Mouse (Mus musculus) heart, postnatal 36 days (tissue): ENCODE measurements at regions not wholly inside any gene's neighbourhood (a gene's known extent, or its start where the extent isn't known, plus 50 kb on each side); places are given as distances from the start of the nearest gene placed in this dataset.
A peak's percentile ranks its signal among the peaks of the same experiment; 100 is the strongest.

ENCODE experiments used
- DNase-seq, 2 experiments: peaks; one replicate each; pipeline ENCODE4 v3.0.0; 2021 to 2022
- intact Hi-C: fragments of 180-260 bp; cut with DNase I; formaldehyde crosslinking; loops from one replicate; pipeline ENCODE4 v1.15.1; 2025

GRCm38 (mm10) chr9:46830316-46830715, 168.2 kb upstream of the Gm4791 start:
- intact Hi-C loops, result no loop called here
- no peak for DNase-seq

DNA sequence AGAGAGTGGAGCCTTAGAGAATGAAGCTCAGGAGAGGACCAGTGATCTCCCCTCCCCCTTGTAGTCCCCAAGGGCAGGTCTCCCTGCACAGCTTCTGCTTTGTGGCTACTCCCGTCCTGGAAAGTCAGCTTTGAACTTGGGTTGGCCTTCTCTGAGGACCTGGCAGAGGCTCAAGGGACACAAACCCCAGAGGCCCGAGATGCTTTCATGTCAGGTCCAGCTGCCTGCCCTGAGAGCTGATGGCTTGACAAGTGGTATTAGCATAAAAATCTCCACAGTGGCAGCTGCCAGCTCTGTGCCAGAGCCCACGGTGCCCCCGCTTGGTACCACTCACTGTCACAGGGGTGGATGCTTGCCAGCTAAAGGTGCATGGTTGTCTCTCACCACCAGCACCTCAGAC, 173.8 kb upstream of the Gm4791 start:
- no peak for DNase-seq
- intact Hi-C loops, result no loop called here

GRCm38 (mm10) chr9:46819808-46820207, 178.7 kb upstream of the Gm4791 start:
- DNase-seq, result no peak
- intact Hi-C loops, result loop anchor here (5.0 kb wide), 1 partner anchor 428 kb away; no protein-coding TSS in a partner anchor

- DNase-seq, result no peak
- intact Hi-C loops, result loop anchor here (5.0 kb wide), 1 partner anchor 427 kb away; no protein-coding TSS in a partner anchor
These were observed 179.2 kb upstream of the Gm4791 start for GRCm38 (mm10) chr9:46819376-46819775.

- intact Hi-C loops, result loop anchor here (5.0 kb wide), 1 partner anchor 424 kb away; no protein-coding TSS in a partner anchor
- no peak for DNase-seq
These were observed 182.4 kb upstream of the Gm4791 start for GRCm38 (mm10) chr9:46816126-46816525.

- DNase-seq, result peak; percentile 53 to 63
- intact Hi-C loops, result loop anchor here (2.0 to 5.0 kb wide), 3 partner anchors 77 to 460 kb away; no protein-coding TSS in a partner anchor
These were observed 183.9 kb upstream of the Gm4791 start for GRCm38 (mm10) chr9:46814478-46815241.

DNA sequence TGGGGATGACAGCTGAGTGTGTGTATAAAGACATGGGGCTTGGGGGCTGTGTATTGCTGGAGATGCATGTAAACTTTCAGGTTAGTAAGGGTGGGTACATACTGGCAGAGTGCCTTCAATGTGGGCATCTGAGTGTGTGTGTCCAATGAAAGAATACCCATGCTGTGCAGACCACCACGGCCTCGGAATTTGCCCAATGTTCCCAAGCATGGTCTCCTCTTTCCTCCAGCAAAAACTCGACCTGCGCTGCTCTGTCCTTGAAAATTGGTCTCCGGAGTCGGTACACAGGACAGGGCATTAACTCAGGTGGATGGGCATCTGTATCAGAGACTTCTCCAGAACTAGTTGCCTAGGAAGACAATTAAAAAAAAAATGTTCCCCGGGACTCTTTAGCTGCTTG, 188.3 kb upstream of the Gm4791 start:
- intact Hi-C loops, result loop anchor here (5.0 kb wide), 1 partner anchor 73 kb away; no protein-coding TSS in a partner anchor
- no peak for DNase-seq

DNA sequence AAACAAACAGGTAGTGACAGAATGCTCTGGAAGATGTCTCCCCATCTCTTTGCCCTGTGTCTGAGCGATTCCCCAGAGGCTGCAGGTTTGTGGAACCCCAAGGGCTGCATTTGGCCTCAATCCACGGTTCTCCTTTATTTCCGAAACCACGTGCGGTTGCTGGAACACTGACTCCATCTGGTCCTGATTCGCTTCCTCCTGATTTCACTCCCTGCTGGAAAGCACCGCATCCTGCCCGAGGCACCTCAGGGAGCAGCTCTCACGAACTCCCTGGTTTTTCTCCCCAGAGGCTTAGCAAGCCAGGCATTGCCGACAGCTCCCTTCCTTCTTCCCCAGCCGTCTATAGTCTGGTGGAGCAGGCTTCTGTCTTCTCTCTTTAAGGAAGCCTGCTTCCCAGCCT, 203.1 kb upstream of the Gm4791 start:
- DNase-seq, result no peak
- intact Hi-C loops, result no loop called here

DNA sequence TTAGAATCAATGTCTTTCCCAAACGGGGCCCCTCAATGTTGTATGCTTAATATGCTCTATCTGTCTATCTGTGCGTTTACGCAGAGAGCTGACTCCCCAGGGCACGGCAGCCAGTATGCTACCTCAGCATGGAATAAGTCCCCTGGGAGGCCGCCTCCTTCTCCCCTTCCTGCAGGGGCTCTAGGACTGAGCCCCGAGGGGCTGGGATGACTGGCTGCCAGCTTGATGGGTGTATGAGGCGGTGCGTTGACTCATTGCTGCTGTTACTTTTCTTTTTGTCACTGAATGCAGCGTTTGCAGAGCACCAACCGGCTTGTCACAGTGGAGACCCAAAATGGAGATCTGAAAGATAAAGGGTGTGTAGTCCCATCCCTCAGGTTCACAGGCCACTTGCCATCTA, 209.5 kb upstream of the Gm4791 start:
- DNase-seq, result no peak
- intact Hi-C loops, result no loop called here

DNA sequence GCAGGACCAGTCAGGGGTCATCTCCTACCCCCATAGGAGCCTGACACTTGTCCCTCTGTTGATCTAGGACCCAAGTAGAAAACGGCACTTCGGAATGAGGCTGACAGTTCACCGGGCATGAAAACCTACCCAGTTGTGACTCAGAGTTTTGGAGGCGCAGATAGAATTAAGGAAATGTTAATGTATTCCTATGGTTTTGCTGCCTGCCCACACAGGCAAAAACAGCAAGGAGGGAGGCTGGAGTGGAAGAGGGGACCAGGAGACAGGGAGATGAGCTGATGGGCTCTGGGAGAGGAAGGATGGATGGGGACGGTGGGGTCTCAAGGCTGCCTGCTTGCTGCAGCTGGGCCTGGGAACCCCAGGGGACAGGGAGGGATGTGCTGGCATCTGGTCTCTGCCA, 210.1 kb upstream of the Gm4791 start:
- intact Hi-C loops, result no loop called here
- no peak for DNase-seq

DNA sequence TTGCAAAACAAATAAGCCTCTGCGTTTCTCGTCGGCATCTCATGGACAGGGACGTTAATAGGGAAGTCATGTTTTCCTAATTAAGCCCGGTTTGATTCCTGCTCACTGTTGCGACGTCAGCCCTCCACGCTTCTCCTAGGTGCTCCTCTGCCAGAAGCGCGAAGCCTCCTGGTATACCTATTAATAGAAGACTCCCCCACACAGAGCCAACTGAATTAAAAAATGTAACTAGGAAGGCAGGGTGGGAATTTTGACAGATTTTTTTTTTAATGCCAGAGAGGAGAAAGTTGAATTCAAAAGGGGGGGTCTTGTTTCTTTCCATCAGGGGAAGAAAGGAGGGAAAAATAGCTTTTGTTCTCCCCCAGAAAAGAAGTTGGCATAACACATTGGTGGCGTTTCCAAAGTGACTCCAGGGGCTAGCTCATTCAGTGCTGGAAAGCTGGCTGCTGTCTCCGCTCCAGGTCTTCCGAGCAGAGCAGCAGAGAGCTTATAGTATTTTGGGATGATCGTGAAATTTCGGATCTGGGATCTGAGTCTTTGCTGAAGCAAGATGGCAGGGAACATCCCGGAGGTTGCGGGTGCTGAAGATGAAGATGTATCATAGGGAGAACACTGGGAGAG, 214.1 kb upstream of the Gm4791 start:
- intact Hi-C loops, result no loop called here
- no peak for DNase-seq

GRCm38 (mm10) chr9:46783597-46784354, 214.8 kb upstream of the Gm4791 start:
- intact Hi-C loops, result no loop called here

DNA sequence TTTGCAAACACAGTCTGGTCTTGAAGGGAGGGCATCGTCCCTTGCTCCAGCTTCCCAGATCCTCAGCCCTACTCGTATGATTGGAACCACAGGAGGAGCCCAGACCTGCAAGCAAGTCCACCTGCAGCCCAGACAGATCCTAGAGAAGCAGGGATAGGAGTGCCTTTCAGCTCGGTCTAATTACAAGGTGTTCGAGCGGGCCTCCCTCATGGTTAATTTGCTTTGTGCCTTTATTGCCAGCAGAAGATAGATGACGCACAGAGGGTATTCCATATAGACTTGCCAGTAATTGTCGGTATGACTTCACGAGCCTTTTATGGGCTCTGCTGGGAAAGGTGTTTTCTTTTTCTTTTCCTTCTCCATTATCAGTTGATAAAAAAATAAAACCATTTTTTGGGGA, 216.9 kb upstream of the Gm4791 start:
- no peak for DNase-seq
- intact Hi-C loops, result no loop called here

More at GRCm38 (mm10) chr9:46783597-46784354, 214.8 kb upstream of the Gm4791 start:
- no peak for DNase-seq

DNA sequence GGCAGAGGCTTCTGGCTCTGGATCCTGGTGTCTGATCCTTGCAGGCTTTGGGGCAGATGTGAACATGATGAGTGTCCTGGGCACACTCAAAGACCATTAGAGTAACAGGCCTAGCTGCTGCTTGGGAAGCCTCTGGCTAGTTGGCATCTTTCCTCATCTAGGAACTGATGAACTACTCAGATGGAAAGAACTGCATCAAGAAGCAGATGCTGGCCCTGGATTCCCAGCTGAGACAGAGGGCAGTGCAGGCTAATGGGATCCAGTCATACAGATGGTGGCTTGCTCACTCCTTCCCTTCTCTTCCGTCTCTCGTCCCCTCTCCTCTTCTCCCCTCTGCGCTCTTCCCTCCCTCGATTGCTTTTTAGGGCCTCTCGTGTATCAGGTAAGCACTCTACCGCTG, 219.8 kb upstream of the Gm4791 start:
- DNase-seq, result no peak
- intact Hi-C loops, result no loop called here

DNA sequence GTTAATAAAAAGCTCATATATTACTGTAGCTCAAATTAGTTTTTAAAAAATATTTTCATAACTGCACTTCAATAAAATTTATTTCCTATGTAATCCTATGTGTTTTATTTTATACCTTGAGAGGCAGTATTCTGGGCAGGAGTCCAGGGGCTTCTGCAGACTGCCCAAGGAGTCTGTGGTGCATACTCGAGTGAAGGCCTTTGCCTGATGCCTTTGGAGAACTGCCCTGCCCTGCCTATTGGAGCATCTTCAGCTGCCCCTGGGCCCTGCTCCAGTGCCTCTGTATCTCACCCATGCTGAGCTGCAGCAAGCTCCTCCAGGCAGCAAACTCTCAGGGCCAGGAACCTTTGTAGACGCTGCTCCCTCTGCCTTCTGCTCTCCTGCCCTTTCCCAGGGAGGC, 223.7 kb upstream of the Gm4791 start:
- no peak for DNase-seq
- intact Hi-C loops, result no loop called here

DNA sequence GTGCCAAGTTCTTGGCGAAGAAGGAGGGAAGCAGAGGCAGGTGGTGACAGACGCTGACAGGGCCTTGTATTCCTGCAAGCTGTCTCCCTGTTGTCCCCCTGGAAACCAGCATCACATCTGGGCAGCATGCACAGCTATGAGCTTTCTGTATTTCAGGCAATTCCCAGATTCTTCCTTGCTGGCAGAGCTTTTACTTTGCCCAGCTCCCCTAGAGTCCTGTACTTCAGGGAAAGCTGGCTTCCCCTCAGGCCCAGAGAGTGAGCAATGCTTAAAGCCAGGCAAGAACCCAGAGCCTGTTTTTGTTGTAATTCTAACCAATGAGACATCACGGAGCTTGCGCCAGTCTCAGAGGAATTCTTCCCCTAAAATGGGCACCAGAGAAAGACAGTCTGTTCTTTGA, 238.3 kb upstream of the Gm4791 start:
- intact Hi-C loops, result no loop called here
- no peak for DNase-seq

DNA sequence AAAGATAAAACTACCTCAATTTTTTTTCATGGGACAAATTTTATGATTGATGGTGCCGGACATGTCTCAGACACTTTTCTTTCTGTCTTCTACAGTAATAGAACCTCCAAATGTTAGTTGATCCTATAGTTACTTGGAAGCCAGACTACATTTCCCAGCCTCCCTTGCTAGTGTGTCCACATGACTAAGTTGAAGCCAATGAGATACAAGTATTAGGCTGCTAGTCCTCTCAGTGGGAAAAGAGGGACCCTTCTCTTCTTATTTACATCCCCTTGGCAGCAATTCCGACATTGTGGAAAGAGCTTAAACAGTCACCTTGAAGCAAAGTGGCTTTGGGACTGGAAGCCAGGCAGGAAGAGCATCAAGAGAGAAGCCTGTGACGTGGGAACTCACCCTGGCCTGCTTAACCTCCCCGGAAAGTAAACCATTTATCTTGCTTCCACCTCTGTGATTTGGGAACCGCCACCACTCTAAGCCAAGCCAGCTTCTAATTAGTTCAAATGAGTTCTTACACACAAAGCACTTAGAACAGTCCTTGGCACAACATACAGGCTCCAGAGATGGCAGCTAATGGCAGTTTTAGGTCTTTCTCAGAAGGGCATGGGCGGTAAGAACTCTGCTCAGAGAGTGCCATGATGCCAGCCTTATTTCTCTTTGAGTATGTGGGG, 241.4 kb upstream of the Gm4791 start:
- intact Hi-C loops, result no loop called here
- no peak for DNase-seq

GRCm38 (mm10) chr9:46751981-46752380, 246.6 kb upstream of the Gm4791 start:
- intact Hi-C loops, result no loop called here
- no peak for DNase-seq

DNA sequence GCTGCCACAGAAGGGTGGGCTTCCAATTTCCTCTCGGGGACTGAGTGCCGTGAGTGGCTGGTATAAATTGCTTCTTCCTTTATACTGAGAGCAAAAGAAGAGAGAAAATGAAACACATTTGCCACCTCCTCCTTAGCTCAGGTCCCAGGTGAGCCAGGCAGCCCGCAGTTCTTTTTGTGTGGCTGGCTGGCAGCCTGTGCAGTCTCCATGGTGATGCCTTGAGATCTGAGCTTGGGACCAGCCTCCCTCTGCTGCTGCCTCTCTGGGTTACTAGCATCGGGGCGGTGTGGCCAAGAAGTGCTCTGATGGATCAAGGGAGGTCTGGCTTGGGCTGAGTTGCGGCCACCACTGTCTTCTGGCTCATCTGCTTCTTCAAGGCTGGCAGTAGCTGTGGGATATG, 249.1 kb upstream of the Gm4791 start:
- intact Hi-C loops, result no loop called here

GRCm38 (mm10) chr9:46746266-46746665, 252.3 kb upstream of the Gm4791 start:
- intact Hi-C loops, result no loop called here
- no peak for DNase-seq

More for the DNA sequence above, 249.1 kb upstream of the Gm4791 start:
- DNase-seq, result no peak

DNA sequence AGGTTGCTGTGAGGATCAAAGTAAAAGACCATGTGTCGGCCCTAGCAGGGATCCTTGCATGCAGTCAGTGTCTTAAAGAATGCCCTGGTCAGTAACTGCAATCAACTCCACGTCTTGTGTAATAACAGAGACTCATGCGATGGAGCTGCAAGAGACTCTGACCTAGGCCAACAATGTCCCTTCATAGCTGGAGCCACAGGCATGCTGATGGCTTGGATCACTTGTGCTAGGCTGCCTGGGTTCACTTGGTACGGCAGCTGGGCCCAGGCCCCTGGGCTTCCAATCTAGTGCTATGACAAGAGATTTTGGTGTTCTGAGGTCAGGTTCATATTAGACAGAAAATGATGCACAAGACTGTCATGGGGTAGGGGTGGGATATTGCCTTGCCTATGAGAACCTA, 258.0 kb upstream of the Gm4791 start:
- intact Hi-C loops, result no loop called here
- DNase-seq, result no peak
